12 mouse cellular contexts compared by ENCODE assay signal in the genomic region with DNA sequence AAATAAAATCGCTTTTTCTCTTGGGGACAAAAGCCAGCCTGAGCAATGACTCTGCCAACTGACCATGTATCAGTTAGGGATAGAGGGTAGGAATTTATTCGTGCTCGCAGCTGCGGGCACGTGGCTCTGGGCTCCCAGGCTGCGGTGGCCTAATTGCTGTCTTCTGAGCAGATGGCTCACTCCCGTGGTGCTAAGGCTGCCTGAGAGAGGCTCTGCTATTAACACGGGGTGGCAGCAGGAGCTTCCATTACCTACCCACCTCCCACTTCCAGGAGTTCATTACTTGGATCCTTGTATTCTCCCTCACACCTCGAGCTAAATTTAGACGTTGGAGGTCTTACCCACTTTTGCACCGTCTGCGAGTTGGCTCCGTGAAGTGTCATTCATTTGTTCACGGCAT. TPM values are rescaled to one million over a fixed set of nuclear protein-coding genes. Genes with fewer than 3 reads are reported as not detected.
A peak's percentile ranks its signal among the peaks of the same experiment; 100 is the strongest.
DNase-seq lines count a peak whose midpoint lies in the region; ATAC-seq lines count a peak whose summit lies in the region.
"Had no signal": no experiment of that assay in that cellular context is flagged by ENCODE, and none has a peak within 500 bp of the region (broad histone marks: within the 10 kb centered on the region; RNA-seq: fewer than 3 reads in every experiment).

No protein-coding gene starts in this region.

- DNase-seq in layer of hippocampus, adult 18-20 months (ENCODE audit: low spot score in 2 of 2) = peak; percentile 27 to 35
- no peak for DNase-seq in layer of hippocampus, postnatal 25 days (ENCODE audit: extremely low spot score in 1 of 2, low spot score in 1 of 2)
- DNase-seq in cerebellum, postnatal 14 days = peak; percentile 60 to 67
- peak; percentile 35 to 63 for DNase-seq in left cerebral cortex, adult 18-20 months (ENCODE audit: low spot score in 2 of 2)
- DNase-seq in retina, postnatal 1 day = peak; percentile 71
- no peak for DNase-seq in ovary, postnatal 14 days (ENCODE audit: low spot score)
- DNase-seq in gastrocnemius, postnatal 36 days = no peak
- DNase-seq: kidney, postnatal 4 days; lung, postnatal 14 days; spleen, adult 18-20 months had no signal

- ATAC-seq in megakaryocyte, adult 5-6 weeks (ENCODE audit: poor library complexity, severe bottlenecking) = no peak

- intact Hi-C loops in gastrocnemius, postnatal 36 days (cut with DNase I) = loop anchor here (5.0 kb wide), 1 partner anchor 90 kb away; no protein-coding TSS in a partner anchor

RNA-seq across cellular contexts. Expression of a gene that starts 33.4 kb away (rescaled TPM):
- 100 to 1,000 TPM; 132 TPM for total RNA-seq in layer of hippocampus, adult 18-20 months (2021)
- 100 to 1,000 TPM; 124 to 133 TPM for total RNA-seq in layer of hippocampus, postnatal 25 days (2021)
- total RNA-seq in left cerebral cortex, adult 18-20 months (2021) = 100 to 1,000 TPM; 105 to 117 TPM
- total RNA-seq in megakaryocyte, adult 5-6 weeks (2015) = not detected in 2 replicates
- total RNA-seq in megakaryocyte, adult 5-6 weeks (2017) = not detected in 2 replicates
- under 1 TPM; 0.59 to 0.69 TPM for total RNA-seq in gastrocnemius, postnatal 36 days (2021)

RNA-seq across cellular contexts. Expression of a gene that starts 48.1 kb away (rescaled TPM):
- under 1 TPM in 1 of 2 experiments, not detected in 1; 0.25 TPM for total RNA-seq in layer of hippocampus, adult 18-20 months (2021)
- total RNA-seq in layer of hippocampus, postnatal 25 days (2021) = under 1 TPM; 0.17 to 0.28 TPM
- under 1 TPM; 0.16 to 0.26 TPM for total RNA-seq in left cerebral cortex, adult 18-20 months (2021)
- not detected in 2 replicates for total RNA-seq in megakaryocyte, adult 5-6 weeks (2015)
- total RNA-seq in megakaryocyte, adult 5-6 weeks (2017) = not detected in 2 replicates
- not detected for total RNA-seq in gastrocnemius, postnatal 36 days (2021)
- total RNA-seq: gastrocnemius, postnatal 4 days had no signal

Comparison
In these comparisons a context has a peak if more than half of its experiments do, and no peak if none do; other contexts are left out.
1. DNase-seq: peak in layer of hippocampus, adult 18-20 months (2 of 2), cerebellum, postnatal 14 days (2 of 2), left cerebral cortex, adult 18-20 months (2 of 2) and retina, postnatal 1 day (single experiment); none in layer of hippocampus, postnatal 25 days (0 of 2), ovary, postnatal 14 days (single experiment) and gastrocnemius, postnatal 36 days (0 of 2).
2. RNA of a gene that starts 33.4 kb away (total RNA-seq): 124 to 133 TPM in layer of hippocampus, postnatal 25 days, 132 TPM in layer of hippocampus, adult 18-20 months and 105 to 117 TPM in left cerebral cortex, adult 18-20 months; 0.59 to 0.69 TPM in gastrocnemius, postnatal 36 days and not detected in megakaryocyte, adult 5-6 weeks; every median in the first group is over 10 times any median in the second.